Mouse (Mus musculus) hindbrain, embryonic 16.5 days (tissue): Measurements from ENCODE around the gene Ermp1. TPM values are rescaled to one million over a fixed set of nuclear protein-coding genes. Genes with fewer than 3 reads are reported as not detected.

Source experiments
- ATAC-seq: fragments of 200-750 bp; cut with Nextera tagmentation; 2 replicates; pipeline ENCODE4 v1.8.0; 2017; ENCODE audit warnings: moderate TSS enrichment, moderate library complexity
- H3K27ac ChIP-seq: fragments of 300-500 bp; sonication (generic); 2 replicates; pipeline ENCODE4 v1.5.1; 2014; ENCODE audit warnings: low read depth, mild to moderate bottlenecking, control low read depth, low read length, moderate library complexity
- H3K27me3 ChIP-seq: fragments of 300-500 bp; sonication (generic); replicated peaks from 2 replicates; pipeline ENCODE4 v1.6.1; 2014; ENCODE audit warnings: low read length; ENCODE audit not compliant: control insufficient read depth, insufficient read depth
- H3K36me3 ChIP-seq: fragments of 300-500 bp; sonication (generic); 2 replicates; pipeline ENCODE4 v1.6.1; 2014; ENCODE audit warnings: mild to moderate bottlenecking, low read length, moderate library complexity, mixed read lengths; ENCODE audit not compliant: control insufficient read depth, insufficient read depth
- H3K4me1 ChIP-seq: fragments of 300-500 bp; sonication (generic); 2 replicates; pipeline ENCODE4 v1.6.1; 2014; ENCODE audit warnings: low read depth, low read length; ENCODE audit not compliant: control insufficient read depth, insufficient read depth
- H3K4me2 ChIP-seq: fragments of 300-500 bp; sonication (generic); 2 replicates; pipeline ENCODE4 v1.6.1; 2014; ENCODE audit warnings: mild to moderate bottlenecking, low read length, control low read depth, moderate library complexity
- H3K4me3 ChIP-seq: fragments of 300-500 bp; sonication (generic); 2 replicates; pipeline ENCODE4 v1.5.1; 2014; ENCODE audit warnings: mild to moderate bottlenecking, low read length, control low read depth, moderate library complexity
- H3K9ac ChIP-seq: fragments of 300-500 bp; sonication (generic); 2 replicates; pipeline ENCODE4 v1.6.1; 2014; ENCODE audit warnings: low read depth, mild to moderate bottlenecking, control low read depth, low read length, moderate library complexity
- H3K9me3 ChIP-seq: fragments of 300-500 bp; sonication (generic); 2 replicates; pipeline ENCODE4 v1.6.1; 2014; ENCODE audit warnings: mild to moderate bottlenecking, low read length, moderate library complexity; ENCODE audit not compliant: control insufficient read depth
- WGBS: fragments of 180-500 bp; shearing (Covaris S2); extraction: QIAGEN DNeasy Blood & Tissue Kit; methylation state at CpG from one replicate; pipeline ENCODE4 v1.1.7; 2014; 5-methylcytosine and 5-hydroxymethylcytosine counted together
- polyA plus RNA-seq: library from polyadenylated mRNA; unstranded; fragments of >200 nt; fragmentation: Nextera tagmentation; extraction: Ambion mirVana; gene quantifications from 2 replicates; pipeline ENCODE4 v1.2.1, GENCODE M21; 2015

The Ermp1 gene
- polyA plus RNA-seq, 1 experiment from 2014 or later = 10.1 TPM

- ATAC-seq = no peak
- H3K4me2 ChIP-seq = no peak overlapping the region
- H3K9me3 ChIP-seq = no peaks in the 10 kb centered on the region
- no peak overlapping the region for H3K4me3 ChIP-seq
- H3K27me3 ChIP-seq = no peaks in the 10 kb centered on the region
- H3K4me1 ChIP-seq = no peaks in the 10 kb centered on the region
- no peak overlapping the region for H3K9ac ChIP-seq
- no peaks in the 10 kb centered on the region for H3K36me3 ChIP-seq
- 79% methylated on average over 10 of the region's 10 CpGs for WGBS
- H3K27ac ChIP-seq = no peak overlapping the region
These were observed 28.4 kb upstream of the Ermp1 start for GRCm38 (mm10) chr19:29676479-29677193.

DNA sequence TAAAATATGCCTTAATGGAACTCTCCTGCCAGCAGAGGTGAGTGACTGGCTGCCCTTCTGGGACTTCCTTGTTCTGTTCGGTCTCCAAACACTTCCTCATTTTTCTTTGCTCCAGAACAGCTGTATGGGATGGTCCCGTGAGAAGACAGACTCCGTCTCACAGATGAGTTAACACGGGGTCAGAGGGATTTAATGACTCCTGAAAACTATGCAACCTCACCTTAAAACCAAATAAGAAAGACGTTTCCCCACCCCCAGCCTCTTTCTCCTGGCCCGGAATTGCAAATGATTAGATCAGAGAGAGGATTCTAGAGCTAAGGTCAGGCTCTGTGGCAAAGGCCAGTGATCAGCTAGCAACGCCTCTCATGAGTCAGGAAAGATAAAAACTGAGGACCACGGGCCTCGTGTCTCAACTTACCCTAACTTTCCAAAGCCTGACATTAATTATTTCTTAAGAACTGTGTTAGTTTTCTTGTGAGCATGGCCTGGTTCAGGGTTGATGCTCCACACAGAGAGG lies 27.4 kb upstream of the Ermp1 start:
- ATAC-seq = no peak
- H3K4me3 ChIP-seq = no peak overlapping the region
- no peaks in the 10 kb centered on the region for H3K4me1 ChIP-seq
- H3K9me3 ChIP-seq = no peaks in the 10 kb centered on the region
- no peak overlapping the region for H3K27ac ChIP-seq
- H3K4me2 ChIP-seq = no peak overlapping the region
- no peaks in the 10 kb centered on the region for H3K36me3 ChIP-seq
- H3K27me3 ChIP-seq = no peaks in the 10 kb centered on the region
- H3K9ac ChIP-seq = no peak overlapping the region
- WGBS = 76% methylated on average over 9 of the region's 9 CpGs

- ATAC-seq = no peak
- Histone ChIP-seq H3K36me3 (no peaks in the 10 kb centered on the region), H3K27ac (no peak overlapping the region), H3K9ac (no peak overlapping the region), H3K27me3 (no peaks in the 10 kb centered on the region), H3K4me3 (no peak overlapping the region), H3K9me3 (no peaks in the 10 kb centered on the region), H3K4me1 (no peaks in the 10 kb centered on the region), H3K4me2 (no peak overlapping the region)
- WGBS = 97% methylated on average over 7 of the region's 7 CpGs
These were observed 26.7 kb upstream of the Ermp1 start for GRCm38 (mm10) chr19:29674946-29675345.

DNA sequence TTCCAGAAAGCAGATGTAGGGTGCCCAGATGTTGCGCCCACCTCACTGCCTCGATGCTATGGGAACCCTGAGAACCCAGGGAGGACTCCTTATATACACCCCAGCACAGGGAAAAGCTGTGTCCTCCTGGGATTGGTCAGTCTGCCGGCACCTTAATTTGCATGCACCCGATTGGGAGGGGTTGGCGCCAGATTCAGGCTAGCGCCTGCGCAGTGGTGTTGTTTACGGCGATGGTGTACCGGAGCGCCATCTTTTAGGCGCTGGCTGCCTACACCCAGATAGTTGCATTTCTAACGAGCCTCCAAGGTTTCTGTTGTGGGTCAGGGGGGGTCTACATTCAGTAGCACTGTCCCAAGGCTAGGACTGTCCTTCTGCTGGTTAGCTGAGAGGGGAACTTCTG lies 24.4 kb upstream of the Ermp1 start:
- Histone ChIP-seq H3K9me3 (no peaks in the 10 kb centered on the region), H3K36me3 (no peaks in the 10 kb centered on the region), H3K4me3 (no peak overlapping the region), H3K4me1 (no peaks in the 10 kb centered on the region), H3K9ac (no peak overlapping the region), H3K27me3 (no peaks in the 10 kb centered on the region), H3K27ac (no peak overlapping the region), H3K4me2 (no peak overlapping the region)
- WGBS = 97% methylated on average over 13 of the region's 13 CpGs
- ATAC-seq = no peak

DNA sequence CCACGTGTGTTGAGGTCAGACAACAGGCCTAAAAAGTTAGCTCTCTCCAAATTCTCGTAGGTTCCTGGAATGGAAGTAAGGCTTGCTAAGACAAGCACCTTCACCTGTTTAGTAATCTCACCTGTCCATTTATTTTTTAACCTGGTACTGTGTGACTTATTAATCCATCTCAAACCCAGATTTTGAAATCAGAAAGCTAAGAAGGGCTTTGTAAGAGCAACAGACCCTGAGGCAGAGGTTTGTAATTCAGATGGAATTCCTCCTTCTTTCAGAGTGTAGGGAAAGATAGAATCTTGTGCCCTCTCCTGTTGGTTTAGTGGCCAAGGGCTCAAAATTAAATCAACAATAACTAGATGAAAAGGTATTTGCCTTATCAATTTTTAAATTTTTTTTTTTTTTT lies 22.9 kb upstream of the Ermp1 start:
- no peak overlapping the region for H3K4me2 ChIP-seq
- ATAC-seq = no peak
- no peak overlapping the region for H3K9ac ChIP-seq
- no peaks in the 10 kb centered on the region for H3K4me1 ChIP-seq
- no peak overlapping the region for H3K4me3 ChIP-seq
- no peaks in the 10 kb centered on the region for H3K27me3 ChIP-seq
- no peaks in the 10 kb centered on the region for H3K36me3 ChIP-seq
- H3K27ac ChIP-seq = no peak overlapping the region
- WGBS = 87% methylated on average over 2 of the region's 2 CpGs
- no peaks in the 10 kb centered on the region for H3K9me3 ChIP-seq

DNA sequence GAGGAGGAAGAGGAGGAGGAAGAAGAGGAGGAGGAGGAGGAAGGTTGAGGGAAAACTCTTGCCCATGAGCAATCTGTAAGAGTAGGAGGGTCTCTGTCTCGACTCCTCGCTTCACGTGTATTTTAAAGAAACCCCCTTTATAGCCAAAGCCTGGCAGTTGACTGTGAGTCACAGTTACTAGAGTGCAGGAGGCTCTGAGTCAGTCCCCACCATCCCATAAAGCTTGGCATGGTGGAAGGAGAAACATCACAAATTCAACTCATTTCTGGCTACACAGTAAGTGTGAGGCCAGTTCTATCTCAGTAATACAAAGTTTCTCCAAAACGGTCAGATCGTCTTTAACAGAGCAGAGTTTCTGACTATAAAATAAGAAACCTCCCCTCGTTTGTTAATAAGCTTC lies 22.0 kb upstream of the Ermp1 start:
- Histone ChIP-seq H3K27ac (no peak overlapping the region), H3K27me3 (no peaks in the 10 kb centered on the region), H3K9me3 (no peaks in the 10 kb centered on the region), H3K9ac (no peak overlapping the region), H3K4me1 (no peaks in the 10 kb centered on the region), H3K4me3 (no peak overlapping the region), H3K36me3 (no peaks in the 10 kb centered on the region), H3K4me2 (no peak overlapping the region)
- ATAC-seq = no peak
- 94% methylated on average over 6 of the region's 6 CpGs for WGBS

DNA sequence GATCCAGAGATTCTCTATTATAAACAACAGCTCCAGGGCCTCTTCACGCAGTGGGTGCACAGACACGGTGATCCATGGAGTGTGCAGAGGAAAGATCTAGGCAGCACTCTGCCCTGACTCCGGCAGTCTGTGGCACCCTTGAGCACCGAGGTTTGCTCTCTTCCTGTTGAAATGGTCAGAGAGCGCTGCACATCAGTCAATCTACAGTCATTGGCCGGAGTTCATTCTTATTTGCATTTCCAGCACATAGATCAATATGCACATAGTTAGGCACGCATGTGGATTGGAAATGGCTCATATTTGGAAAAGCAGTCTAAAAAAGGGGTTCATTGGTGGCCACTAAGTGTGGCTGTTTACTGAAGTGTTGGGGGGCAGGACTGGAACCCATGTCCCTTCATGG lies 19.9 kb upstream of the Ermp1 start:
- no peak for ATAC-seq
- no peak overlapping the region for H3K4me2 ChIP-seq
- no peak overlapping the region for H3K9ac ChIP-seq
- H3K36me3 ChIP-seq = no peaks in the 10 kb centered on the region
- WGBS = 93% methylated on average over 7 of the region's 7 CpGs
- no peaks in the 10 kb centered on the region for H3K27me3 ChIP-seq
- no peaks in the 10 kb centered on the region for H3K9me3 ChIP-seq
- H3K4me1 ChIP-seq = no peaks in the 10 kb centered on the region
- H3K27ac ChIP-seq = no peak overlapping the region
- no peak overlapping the region for H3K4me3 ChIP-seq

DNA sequence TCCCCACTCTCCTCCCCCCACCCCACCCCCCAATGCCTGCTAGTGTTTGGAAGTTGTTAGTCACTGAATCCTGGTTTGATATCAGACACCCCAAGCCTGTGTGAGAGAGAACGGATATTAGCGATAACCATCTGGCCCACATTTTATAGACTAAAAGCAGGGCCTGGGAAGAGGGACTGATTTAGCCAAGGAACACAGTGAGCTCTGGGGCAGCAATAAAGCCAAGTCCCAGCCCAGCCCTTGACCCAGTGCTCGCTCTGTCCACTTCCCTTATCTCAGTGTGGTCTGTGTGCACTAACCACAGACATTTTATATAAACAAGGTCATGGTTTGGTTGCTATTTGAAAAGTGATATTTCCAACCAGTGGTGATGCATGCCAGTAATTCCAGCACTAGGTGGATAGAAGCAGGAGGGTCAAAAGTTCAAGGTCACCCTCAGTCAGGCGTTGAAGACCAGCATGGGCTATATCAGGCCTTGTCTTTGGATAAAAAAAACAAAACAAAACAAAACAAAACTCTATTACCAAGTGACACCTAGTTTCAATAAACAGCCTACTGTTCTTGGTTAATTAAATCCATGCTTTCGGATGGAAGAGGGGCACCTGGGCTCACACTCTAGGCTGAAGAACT lies 18.9 kb upstream of the Ermp1 start:
- H3K27ac ChIP-seq = no peak overlapping the region
- no peak overlapping the region for H3K9ac ChIP-seq
- no peak for ATAC-seq
- H3K4me2 ChIP-seq = no peak overlapping the region
- H3K27me3 ChIP-seq = no peaks in the 10 kb centered on the region
- WGBS = 88% methylated on average over 5 of the region's 5 CpGs
- H3K9me3 ChIP-seq = no peaks in the 10 kb centered on the region
- no peak overlapping the region for H3K4me3 ChIP-seq
- no peaks in the 10 kb centered on the region for H3K36me3 ChIP-seq
- no peaks in the 10 kb centered on the region for H3K4me1 ChIP-seq

DNA sequence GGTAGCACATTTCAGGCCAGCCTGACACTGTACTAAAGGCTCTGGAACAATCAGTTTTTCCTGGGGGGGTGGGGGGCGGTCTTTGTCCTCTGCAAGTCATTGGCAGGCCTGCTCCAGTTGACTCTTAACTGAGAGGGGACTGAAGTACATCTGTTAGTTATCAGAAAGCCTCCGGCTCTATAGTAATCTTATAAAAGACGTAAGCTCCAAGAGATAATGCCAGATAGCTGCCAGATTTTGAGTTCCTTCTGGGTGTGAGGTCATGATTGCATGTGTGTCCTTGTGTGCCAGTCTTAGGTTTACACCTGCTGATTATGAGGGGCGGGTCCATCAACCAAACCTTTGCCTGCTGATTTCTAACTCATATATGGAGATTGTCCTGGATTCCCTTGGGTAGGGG lies 17.9 kb upstream of the Ermp1 start:
- WGBS = 93% methylated on average over 4 of the region's 4 CpGs
- H3K9ac ChIP-seq = no peak overlapping the region
- H3K9me3 ChIP-seq = no peaks in the 10 kb centered on the region
- H3K36me3 ChIP-seq = no peaks in the 10 kb centered on the region
- no peak overlapping the region for H3K27ac ChIP-seq
- H3K27me3 ChIP-seq = no peaks in the 10 kb centered on the region
- no peak overlapping the region for H3K4me3 ChIP-seq
- ATAC-seq = no peak
- no peak overlapping the region for H3K4me2 ChIP-seq
- no peaks in the 10 kb centered on the region for H3K4me1 ChIP-seq
